Mouse (Mus musculus): ENCODE results near the gene Tmem212. TPM values are rescaled to one million over a fixed set of nuclear protein-coding genes. Genes with fewer than 3 reads are reported as not detected.

The Tmem212 gene
- polyA plus RNA-seq, 1 experiment: 1.6 TPM

DNA sequence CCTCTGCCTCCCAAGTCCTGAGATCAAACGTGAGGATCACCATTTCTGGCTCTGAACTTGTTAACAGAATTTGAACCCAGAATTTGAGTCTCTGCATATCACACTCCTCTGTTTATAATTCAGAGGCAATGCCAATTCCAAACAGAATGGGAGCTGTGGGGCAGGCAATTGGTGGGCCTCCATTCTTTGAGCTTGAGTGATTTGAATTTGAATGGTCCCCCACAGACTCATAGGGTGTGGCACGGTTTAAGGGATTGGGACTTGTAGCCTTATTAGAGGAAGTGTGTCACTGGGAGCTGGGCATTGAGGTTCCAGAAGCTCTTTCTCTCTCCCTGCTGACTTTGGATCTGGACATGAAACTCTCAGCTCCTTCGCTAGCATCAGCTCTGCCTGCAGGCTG lies 39.5 kb upstream of the Tmem212 start:
- Histone ChIP-seq H3K4me3 (replicated peaks; ENCODE audit: insufficient read depth, low read depth, low read length) (no peak overlapping the region), H3K4me1 (ENCODE audit: control insufficient read depth, insufficient read depth, low read length) (peaks cover 3% of the 10 kb centered on the region; the same call in 1 of the 2 replicates), H3K27me3 (ENCODE audit: control insufficient read depth, insufficient read depth, low read length) (peaks cover 1% of the 10 kb centered on the region; the same call in 1 of the 2 replicates), H3K27ac (ENCODE audit: insufficient read depth, low read length) (no peak overlapping the region)
- no peak for TF ChIP-seq CTCF (IDR thresholded peaks at IDR 0.05; ENCODE audit: borderline replicate concordance, insufficient read depth, low read depth, low read length)
- TF ChIP-seq POLR2A (IDR thresholded peaks at IDR 0.05; ENCODE audit: borderline replicate concordance, insufficient read depth, low read length): no peak
- 70% methylated on average over 3 of the region's 3 CpGs for WGBS
- DNase-seq: no peak

DNA sequence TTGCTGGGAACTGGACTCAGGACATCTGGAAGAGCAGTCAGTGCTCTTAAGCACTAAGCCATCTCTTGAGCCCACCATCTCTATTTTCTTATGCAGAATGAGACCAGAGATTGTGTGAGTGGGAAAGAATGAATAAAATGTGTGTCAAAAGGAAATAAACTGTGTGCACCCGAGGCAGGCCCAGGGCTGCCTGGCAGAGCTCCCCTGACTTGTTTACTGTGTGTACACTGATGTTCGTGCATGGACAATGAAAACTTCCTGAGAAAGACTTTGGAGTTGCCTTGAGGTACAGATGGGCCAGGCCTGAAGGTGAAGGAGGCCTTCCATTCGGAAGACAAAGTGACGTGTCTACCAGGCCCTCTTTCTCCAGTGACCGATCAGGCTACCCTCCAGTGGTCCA lies 36.2 kb upstream of the Tmem212 start:
- DNase-seq: no peak
- no peaks in the 10 kb centered on the region for H3K27me3 ChIP-seq (ENCODE audit: control insufficient read depth, insufficient read depth, low read length)
- no peak overlapping the region for H3K27ac ChIP-seq (ENCODE audit: insufficient read depth, low read length)
- H3K4me3 ChIP-seq (replicated peaks; ENCODE audit: insufficient read depth, low read depth, low read length): no peak overlapping the region
- TF ChIP-seq CTCF (IDR thresholded peaks at IDR 0.05; ENCODE audit: borderline replicate concordance, insufficient read depth, low read depth, low read length) (no peak), POLR2A (IDR thresholded peaks at IDR 0.05; ENCODE audit: borderline replicate concordance, insufficient read depth, low read length) (no peak)
- 90% methylated on average over 5 of the region's 5 CpGs for WGBS
- no peaks in the 10 kb centered on the region for H3K4me1 ChIP-seq (ENCODE audit: control insufficient read depth, insufficient read depth, low read length)

DNA sequence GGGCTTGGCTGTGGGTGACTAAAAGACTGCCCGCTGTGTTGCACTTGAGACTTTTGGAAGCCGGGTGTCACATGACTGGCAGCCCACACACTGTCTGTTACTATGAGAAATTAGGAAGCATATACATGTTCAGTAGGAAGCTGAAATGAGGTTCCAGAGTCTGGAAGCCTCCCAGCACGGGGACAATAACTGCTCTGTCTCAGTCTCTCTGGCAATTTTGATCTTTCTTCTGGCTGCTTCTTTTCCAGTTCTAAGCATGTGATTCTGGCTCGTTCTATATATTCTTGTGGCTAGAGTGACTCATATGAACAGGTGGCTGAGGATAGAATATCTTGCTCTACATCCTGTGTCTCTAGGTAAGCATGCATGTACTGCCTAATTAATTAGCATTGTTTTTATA lies 33.1 kb upstream of the Tmem212 start:
- TF ChIP-seq CTCF (IDR thresholded peaks at IDR 0.05; ENCODE audit: borderline replicate concordance, insufficient read depth, low read depth, low read length): no peak
- TF ChIP-seq POLR2A (IDR thresholded peaks at IDR 0.05; ENCODE audit: borderline replicate concordance, insufficient read depth, low read length): no peak
- WGBS: 50% methylated on average over 4 of the region's 4 CpGs
- DNase-seq: no peak

DNA sequence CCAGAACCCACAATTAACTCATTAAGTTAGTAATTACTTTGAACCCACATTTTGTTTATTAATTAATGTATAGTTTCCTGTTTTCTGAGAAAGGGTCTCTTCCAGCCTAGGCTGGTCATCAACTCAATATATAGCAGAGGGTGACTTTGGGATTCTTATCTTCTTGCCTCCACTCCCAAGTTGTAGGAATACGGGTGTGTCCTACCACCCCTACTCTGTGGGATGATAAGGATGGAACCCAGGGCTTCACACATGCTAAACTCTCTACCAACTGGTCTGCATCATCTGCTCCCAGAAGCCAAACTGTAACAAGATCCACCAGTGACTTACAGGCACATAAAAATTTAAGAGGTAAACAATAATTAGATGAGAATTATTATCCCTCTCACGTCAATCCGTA lies 27.9 kb upstream of the Tmem212 start:
- Histone ChIP-seq H3K4me3 (replicated peaks; ENCODE audit: insufficient read depth, low read depth, low read length) (no peak overlapping the region), H3K27ac (ENCODE audit: insufficient read depth, low read length) (no peak overlapping the region), H3K4me1 (ENCODE audit: control insufficient read depth, insufficient read depth, low read length) (no peaks in the 10 kb centered on the region), H3K27me3 (ENCODE audit: control insufficient read depth, insufficient read depth, low read length) (no peaks in the 10 kb centered on the region)
- TF ChIP-seq CTCF (IDR thresholded peaks at IDR 0.05; ENCODE audit: borderline replicate concordance, insufficient read depth, low read depth, low read length): no peak
- no peak for TF ChIP-seq POLR2A (IDR thresholded peaks at IDR 0.05; ENCODE audit: borderline replicate concordance, insufficient read depth, low read length)
- WGBS: 87% methylated on average over 3 of the region's 3 CpGs
- no peak for DNase-seq

More for the DNA sequence above, 33.1 kb upstream of the Tmem212 start:
- no peak overlapping the region for H3K4me3 ChIP-seq (replicated peaks; ENCODE audit: insufficient read depth, low read depth, low read length)
- H3K27ac ChIP-seq (ENCODE audit: insufficient read depth, low read length): no peak overlapping the region
- H3K4me1 ChIP-seq (ENCODE audit: control insufficient read depth, insufficient read depth, low read length): no peaks in the 10 kb centered on the region
- H3K27me3 ChIP-seq (ENCODE audit: control insufficient read depth, insufficient read depth, low read length): no peaks in the 10 kb centered on the region

DNA sequence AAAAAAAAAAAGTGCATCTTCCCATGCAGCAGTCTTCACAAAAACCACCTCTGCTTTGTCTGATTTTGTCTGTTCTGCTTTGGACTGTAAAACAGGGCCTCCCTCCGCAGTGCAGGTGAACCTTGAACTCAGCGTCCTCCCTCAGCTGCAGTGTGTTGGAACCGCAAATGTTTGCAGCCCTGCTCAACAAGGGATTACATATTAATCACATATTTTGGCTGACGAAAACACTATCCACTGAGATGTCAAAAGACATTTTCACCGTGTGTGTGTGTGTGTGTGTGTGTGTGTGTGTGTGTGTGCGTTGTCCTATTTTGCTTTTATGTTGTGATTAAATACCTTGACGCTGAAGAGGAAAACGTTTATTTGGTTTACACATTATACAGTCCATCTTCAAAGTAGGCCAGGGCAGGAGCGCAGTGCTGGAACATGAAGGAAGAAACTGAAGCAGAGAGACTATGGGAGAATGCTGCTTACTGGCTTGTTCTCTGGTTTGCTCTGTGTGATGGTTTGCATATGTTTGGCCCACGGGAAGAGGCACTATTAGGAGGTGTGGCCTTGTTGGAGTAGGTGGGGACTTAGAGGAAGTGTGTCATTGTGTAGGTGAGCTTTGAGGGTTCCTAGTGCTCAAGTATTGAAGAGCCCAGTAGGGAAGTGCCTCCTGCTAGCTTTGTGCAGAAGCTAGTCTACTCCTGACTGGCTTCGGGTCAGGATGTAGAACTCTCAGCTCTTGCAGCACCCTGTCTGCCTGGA lies 25.3 kb upstream of the Tmem212 start:
- no peaks in the 10 kb centered on the region for H3K27me3 ChIP-seq (ENCODE audit: control insufficient read depth, insufficient read depth, low read length)
- no peak for TF ChIP-seq CTCF (IDR thresholded peaks at IDR 0.05; ENCODE audit: borderline replicate concordance, insufficient read depth, low read depth, low read length)
- TF ChIP-seq POLR2A (IDR thresholded peaks at IDR 0.05; ENCODE audit: borderline replicate concordance, insufficient read depth, low read length): no peak

DNA sequence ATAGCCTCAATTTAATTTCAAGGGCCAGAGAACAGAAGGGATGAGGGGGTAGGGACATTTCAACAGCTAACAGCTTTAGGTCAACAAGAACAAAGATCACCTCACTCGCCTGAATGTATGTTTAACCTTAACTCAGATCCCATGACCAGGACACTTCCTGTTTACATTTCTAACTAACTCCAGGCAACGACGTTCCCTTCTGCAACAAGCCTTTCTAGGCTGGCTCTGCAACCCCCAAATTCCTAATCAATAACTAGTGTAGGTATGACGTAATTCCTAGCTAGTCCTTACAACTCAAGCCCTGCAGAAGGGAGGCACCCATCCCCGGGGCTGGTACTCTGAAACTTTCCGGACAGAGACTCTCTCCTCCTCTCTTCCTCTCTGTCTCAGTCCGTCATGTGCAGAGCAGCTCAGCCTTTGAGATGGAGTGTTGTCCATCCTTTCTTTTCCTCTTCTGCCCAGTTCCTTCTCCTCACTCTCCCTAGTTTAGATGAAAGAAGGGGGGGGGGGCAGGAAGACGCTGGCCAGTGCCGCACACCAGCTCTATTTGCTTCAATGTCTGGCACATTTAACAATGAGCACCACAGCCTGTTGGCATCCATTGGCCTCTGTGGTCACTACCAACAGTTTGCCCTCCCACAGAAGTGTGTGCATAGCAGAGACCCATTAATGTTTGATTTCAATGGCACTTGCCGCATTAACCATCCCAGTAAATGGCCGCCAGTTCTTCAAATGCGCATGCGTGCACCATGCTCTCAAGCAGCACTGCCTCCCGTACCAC lies 22.7 kb upstream of the Tmem212 start:
- no peaks in the 10 kb centered on the region for H3K27me3 ChIP-seq (ENCODE audit: control insufficient read depth, insufficient read depth, low read length)
- 93% methylated on average over 14 of the region's 14 CpGs for WGBS
- DNase-seq: no peak
- no peaks in the 10 kb centered on the region for H3K4me1 ChIP-seq (ENCODE audit: control insufficient read depth, insufficient read depth, low read length)
- no peak overlapping the region for H3K27ac ChIP-seq (ENCODE audit: insufficient read depth, low read length)
- H3K4me3 ChIP-seq (replicated peaks; ENCODE audit: insufficient read depth, low read depth, low read length): no peak overlapping the region
- no peak for TF ChIP-seq CTCF (IDR thresholded peaks at IDR 0.05; ENCODE audit: borderline replicate concordance, insufficient read depth, low read depth, low read length)
- no peak for TF ChIP-seq POLR2A (IDR thresholded peaks at IDR 0.05; ENCODE audit: borderline replicate concordance, insufficient read depth, low read length)

More for the DNA sequence above, 25.3 kb upstream of the Tmem212 start:
- H3K27ac ChIP-seq (ENCODE audit: insufficient read depth, low read length): no peak overlapping the region
- DNase-seq: no peak
- H3K4me1 ChIP-seq (ENCODE audit: control insufficient read depth, insufficient read depth, low read length): no peaks in the 10 kb centered on the region
- H3K4me3 ChIP-seq (replicated peaks; ENCODE audit: insufficient read depth, low read depth, low read length): no peak overlapping the region
- 90% methylated on average over 11 of the region's 11 CpGs for WGBS

DNA sequence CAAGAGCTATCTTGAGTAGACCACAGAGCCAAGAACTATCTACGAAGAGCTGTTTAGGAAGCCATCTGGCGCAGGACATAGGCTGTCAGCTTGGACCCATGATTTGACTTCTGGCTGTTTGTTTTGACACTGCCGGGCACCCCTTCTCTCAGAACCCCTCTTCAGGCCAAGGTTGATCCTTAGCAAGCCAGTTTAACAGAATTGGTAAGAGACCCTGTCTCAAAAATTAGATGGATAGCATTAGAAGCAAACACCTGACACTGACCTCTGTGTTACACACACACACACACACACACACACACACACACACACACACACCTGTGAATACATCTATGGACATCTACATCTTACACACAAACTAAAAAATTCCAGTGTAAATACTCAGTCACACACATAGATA lies 12.8 kb upstream of the Tmem212 start:
- no peak for DNase-seq
- Histone ChIP-seq H3K27ac (ENCODE audit: insufficient read depth, low read length) (no peak overlapping the region), H3K27me3 (ENCODE audit: control insufficient read depth, insufficient read depth, low read length) (no peaks in the 10 kb centered on the region), H3K4me1 (ENCODE audit: control insufficient read depth, insufficient read depth, low read length) (no peaks in the 10 kb centered on the region), H3K4me3 (replicated peaks; ENCODE audit: insufficient read depth, low read depth, low read length) (no peak overlapping the region)
- TF ChIP-seq POLR2A (IDR thresholded peaks at IDR 0.05; ENCODE audit: borderline replicate concordance, insufficient read depth, low read length) (no peak), CTCF (IDR thresholded peaks at IDR 0.05; ENCODE audit: borderline replicate concordance, insufficient read depth, low read depth, low read length) (no peak)
- WGBS: 49% methylated on average over 3 of the region's 3 CpGs

Measured in cerebellum, adult 2 months (tissue).